Mouse (Mus musculus) right cerebral cortex, postnatal 10 days (tissue): ENCODE measurements around the gene Hadhb.
A peak's percentile ranks its signal among the peaks of the same experiment; 100 is the strongest.
"Not testable (repeated sequence)": the region's sequence is repeated elsewhere in the genome, so short reads cannot be mapped to it uniquely, and the experiment has no call there.

Experiments
- DNase-seq, 2 experiments: peaks; one replicate each; pipeline ENCODE4 v3.0.0; 2021; ENCODE audit warnings: low spot score in 2 of 2

The Hadhb gene

DNA sequence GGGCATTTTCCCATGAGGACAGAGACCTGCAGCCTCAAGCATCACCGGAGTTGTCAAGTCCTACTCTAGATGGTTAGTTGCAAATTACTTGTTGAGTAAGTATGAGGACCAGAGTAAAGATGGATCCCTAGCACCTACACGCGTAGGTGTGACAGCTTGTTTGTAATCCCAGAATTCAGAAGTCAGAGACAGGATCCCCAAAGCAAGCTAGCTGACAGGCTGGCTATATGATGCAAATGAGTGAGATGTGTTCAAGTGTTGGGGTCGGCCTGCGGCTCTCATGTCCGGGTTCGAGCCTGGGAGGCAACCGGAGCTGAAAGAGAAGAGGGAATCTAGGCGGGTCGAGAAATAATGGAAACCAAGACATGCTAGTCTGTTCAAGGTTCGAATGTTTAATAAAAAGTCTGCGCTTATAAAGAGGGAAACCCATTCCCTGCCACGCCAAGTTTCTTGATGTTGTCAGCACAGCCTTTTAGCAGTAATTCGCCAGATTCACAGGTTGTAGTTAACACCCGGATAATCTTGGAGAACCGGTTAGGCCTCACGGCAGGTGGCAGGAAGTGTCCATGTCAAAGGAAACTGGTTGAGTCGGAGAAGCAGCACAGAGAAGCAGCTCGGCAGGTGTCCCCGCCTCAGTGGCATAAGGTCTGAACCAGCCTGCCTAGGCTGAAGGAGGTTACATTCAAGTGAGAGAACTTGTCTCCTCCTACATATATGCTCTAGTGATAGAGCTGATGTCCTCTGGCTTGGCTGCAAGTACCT, 18.1 kb downstream of the Hadhb start:
- no peak for DNase-seq

DNA sequence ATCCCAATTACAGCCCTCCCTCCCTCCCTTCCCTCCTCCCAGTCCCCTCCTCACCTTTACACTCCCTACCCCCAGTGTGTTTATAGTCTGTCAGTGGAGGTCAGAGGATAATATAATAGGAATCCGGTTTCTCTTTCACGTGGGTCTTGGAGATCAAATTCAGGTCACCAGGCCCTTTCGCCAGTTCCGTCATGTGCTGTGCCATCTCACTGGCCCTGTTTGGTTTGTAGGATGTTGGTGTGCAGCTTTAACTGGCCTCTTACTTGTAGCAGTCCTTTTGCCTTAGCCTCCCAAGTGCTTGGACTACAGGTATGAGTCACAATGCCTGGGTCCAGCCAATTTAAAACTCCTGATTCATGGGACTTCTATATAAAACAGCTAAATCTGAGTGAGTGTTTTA, 20.8 kb downstream of the Hadhb start:
- DNase-seq = no peak

- no peak for DNase-seq
Observed at GRCm38 (mm10) chr5:30187687-30188485, 32.8 kb downstream of the Hadhb start.

DNA sequence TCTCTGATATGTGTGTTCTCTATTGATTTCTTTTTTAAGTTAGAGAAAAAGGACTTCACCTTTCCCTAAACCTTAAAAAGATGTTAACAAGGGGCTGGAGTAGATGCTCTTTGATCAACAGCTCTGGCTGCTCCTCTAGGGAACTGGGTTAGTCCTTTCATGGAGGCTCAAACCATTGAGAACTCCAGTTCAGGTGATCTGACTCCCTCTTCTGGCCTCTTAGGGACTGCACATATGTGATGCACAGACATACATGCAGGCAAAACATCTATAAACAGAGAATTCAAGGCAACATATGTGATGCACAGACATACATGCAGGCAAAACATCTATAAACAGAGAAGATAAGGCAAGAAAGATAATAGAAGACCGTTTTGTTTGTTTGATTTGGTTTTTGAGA, 37.4 kb downstream of the Hadhb start:
- DNase-seq = no peak

GRCm38 (mm10) chr5:30195340-30195739, 40.3 kb downstream of the Hadhb start:
- DNase-seq = no peak

GRCm38 (mm10) chr5:30198257-30198656, 43.2 kb downstream of the Hadhb start:
- no peak for DNase-seq

- DNase-seq = peak; percentile 74 to 80
Observed at GRCm38 (mm10) chr5:30201521-30201920, 46.5 kb downstream of the Hadhb start.

DNA sequence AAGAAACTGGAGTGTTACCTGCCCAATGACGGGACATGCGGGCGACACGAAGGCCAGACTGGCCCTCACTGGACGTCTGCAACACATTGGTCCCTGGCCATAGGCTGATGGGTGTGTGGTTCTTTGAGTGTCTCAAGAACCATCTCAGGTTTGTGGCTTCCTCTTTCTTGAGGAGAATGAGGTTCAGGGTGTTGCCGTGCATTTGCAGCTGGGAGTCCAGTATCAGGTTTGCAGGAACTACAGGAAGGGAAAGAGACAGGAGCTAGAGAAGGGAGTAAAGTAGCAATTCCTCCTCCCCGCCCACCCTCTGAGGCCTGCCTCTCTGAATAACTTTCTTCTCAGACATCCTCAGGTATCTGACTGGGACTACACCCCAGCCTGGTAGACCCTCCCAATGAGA, 47.2 kb downstream of the Hadhb start:
- DNase-seq = no peak

GRCm38 (mm10) chr5:30203216-30203885, 48.3 kb downstream of the Hadhb start:
- no peak for DNase-seq

DNA sequence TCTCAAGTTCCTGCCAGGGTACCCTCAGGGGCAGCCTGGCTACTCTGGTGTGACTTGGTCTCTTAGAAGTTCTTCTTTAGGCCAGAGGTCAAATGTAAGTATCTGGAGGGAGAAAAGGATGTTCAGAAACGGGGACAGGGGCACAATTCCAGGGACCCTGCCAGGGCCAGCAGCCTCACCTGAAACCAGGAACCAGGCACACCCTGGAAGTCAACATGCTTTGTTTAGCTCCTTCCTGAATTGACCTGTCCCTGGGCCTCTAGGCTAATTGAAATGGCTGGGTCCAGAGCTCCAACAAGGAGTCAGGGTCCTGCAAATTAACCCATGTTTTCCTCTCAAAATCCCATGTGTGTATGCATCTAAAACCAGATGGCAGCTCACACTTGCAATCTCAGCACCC, 49.4 kb downstream of the Hadhb start:
- DNase-seq = no peak

- no peak for DNase-seq
Observed at GRCm38 (mm10) chr5:30205034-30205433, 50.0 kb downstream of the Hadhb start.

- no peak for DNase-seq
Observed at GRCm38 (mm10) chr5:30205493-30205892, 50.4 kb downstream of the Hadhb start, which contains the start of gene Adgrf3. TSS of gene Adgrf3 (minus strand) at chr5:30205722.

- DNase-seq = no peak
Observed at GRCm38 (mm10) chr5:30207276-30207675, 52.2 kb downstream of the Hadhb start.

- not testable (repeated sequence) for DNase-seq
Observed at GRCm38 (mm10) chr5:30210758-30211157, 55.7 kb downstream of the Hadhb start.

- peak; percentile 63 to 83 for DNase-seq
Observed at GRCm38 (mm10) chr5:30214889-30215288, 59.8 kb downstream of the Hadhb start.

GRCm38 (mm10) chr5:30215970-30216369, 60.9 kb downstream of the Hadhb start:
- DNase-seq = no peak

DNA sequence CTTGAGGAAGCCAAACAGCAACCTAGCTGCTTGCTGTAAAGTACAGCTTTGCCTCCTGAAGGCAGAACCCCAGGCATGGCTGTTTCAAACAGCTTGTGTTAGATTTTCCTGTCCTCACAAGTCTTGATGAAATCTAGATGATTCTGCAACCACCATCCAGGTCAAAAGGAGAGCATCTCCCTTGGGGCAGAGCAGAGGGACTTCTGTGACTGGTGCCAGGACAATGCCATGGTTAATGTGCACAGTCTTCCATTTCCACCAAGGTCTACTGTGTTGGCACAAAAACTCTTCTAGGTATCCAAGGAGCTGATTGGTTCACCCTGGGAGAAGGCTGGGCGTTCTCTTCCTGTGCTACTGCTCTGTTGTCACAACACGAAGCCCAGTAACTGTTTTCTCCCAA, 64.7 kb downstream of the Hadhb start:
- DNase-seq = no peak

GRCm38 (mm10) chr5:30220666-30221065, 65.6 kb downstream of the Hadhb start:
- DNase-seq = no peak

DNA sequence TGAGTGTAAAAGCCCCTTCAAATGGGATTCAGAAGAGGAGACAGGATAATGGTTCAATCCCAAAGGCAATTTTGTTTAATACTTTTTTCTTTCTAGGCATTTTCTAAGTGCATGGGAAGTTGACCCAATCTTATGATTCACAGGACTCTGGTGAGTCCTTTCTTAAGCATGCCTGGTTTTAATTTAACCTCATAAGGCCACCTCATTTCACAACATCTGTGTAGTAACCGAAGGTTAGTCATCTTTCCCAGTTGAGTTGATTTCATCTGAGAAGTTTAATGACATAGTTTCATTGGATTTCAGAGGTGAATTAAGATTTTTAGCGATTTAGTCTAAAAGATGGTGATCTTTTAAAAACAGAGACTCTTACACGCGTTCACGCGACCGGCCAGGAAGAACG, 67.6 kb downstream of the Hadhb start:
- DNase-seq = no peak

DNA sequence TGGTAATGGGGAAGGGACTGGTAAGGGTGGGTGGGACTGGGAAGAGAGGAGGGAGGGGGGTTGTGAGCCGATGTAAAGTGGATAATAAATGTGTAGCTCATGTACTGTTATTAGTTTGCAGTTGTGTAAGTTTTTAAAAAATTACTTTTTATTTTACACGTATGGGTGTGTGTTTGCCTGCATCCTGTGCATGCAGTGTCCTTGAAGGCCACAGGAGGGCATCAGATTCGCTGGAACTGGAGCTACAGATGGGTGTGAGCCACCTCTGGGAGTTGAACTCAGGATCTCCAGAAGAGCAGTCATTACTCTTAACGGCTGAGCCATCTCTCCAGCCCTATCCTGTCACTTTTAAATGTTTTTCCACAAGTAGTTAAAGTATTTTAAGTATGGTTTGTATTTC, 75.9 kb downstream of the Hadhb start:
- DNase-seq = peak; percentile 51 to 62

DNA sequence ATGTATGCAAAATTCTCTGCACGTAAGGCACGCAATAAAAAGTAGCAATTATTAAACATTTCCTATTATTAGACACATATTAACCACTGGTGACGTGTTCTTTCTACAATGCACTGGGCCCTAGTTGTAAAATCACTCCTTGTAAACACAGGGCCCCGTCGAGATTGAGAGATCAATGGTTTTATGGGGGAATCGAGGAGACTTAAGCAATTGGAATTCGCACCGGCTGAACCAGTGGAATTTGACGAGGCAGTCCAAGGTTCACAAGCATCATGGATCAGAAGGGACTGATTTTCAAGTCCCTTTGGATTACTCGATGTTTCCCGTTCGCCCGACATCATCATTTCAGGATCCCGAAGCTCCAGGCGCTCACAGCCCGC, 76.8 kb downstream of the Hadhb start:
- no peak for DNase-seq

- peak; percentile 99 for DNase-seq
Observed at GRCm38 (mm10) chr5:30232271-30232971, 77.4 kb downstream of the Hadhb start, which contains the start of gene Selenoi. TSS of gene Selenoi (plus strand) at chr5:30232581.
